Mouse (Mus musculus) mouse embryonic stem cell (cell line): ENCODE data around the gene Ate1.

Experiments used
- in situ Hi-C, 2 experiments: fragments of 300-500 bp; cut with MboI; formaldehyde crosslinking; loops; 1 replicate in 1 of 2; 3 replicates in 1 of 2; pipeline ENCODE4 v1.14.3; 2019 to 2020; ENCODE audit warnings: low sequenced_read_pairs in 2 of 2, low pct_unique_long_range_greater_than_20kb in 1 of 2, mixed read lengths in 1 of 2; ENCODE audit not compliant: unreplicated experiment in 1 of 2

Ate1 gene

GRCm38 (mm10) chr7:130368827-130369641 lies 151.1 kb downstream of the Ate1 start:
- in situ Hi-C loops, result loop anchor here (25.0 kb wide), 1 partner anchor 707 kb away; no protein-coding TSS in a partner anchor

- in situ Hi-C loops, result loop anchor here (25.0 kb wide), 1 partner anchor 706 kb away; no protein-coding TSS in a partner anchor
Observed at GRCm38 (mm10) chr7:130368036-130368826, 151.9 kb downstream of the Ate1 start.

GRCm38 (mm10) chr7:130367222-130368035 lies 152.7 kb downstream of the Ate1 start:
- in situ Hi-C loops, result loop anchor here (25.0 kb wide), 1 partner anchor 705 kb away; no protein-coding TSS in a partner anchor

- in situ Hi-C loops, result loop anchor here (25.0 kb wide), 1 partner anchor 703 kb away; no protein-coding TSS in a partner anchor
Observed at GRCm38 (mm10) chr7:130365711-130366110, 154.5 kb downstream of the Ate1 start.
